Mouse (Mus musculus) liver, adult 2 months (tissue): ENCODE measurements around the gene D13Ertd608e. TPM values are rescaled to one million over a fixed set of nuclear protein-coding genes. Genes with fewer than 3 reads are reported as not detected.
A peak's percentile ranks its signal among the peaks of the same experiment; 100 is the strongest.
"Not testable (repeated sequence)": the region's sequence is repeated elsewhere in the genome, so short reads cannot be mapped to it uniquely, and the experiment has no call there.

Experiments used
- DNase-seq: peaks from one replicate; pipeline ENCODE4 v3.0.0-alpha.2; 2011; ENCODE audit warnings: low read depth, low spot score; ENCODE audit errors: extremely low read depth
- H3K27ac ChIP-seq: fragments of 200-500 bp; replicated peaks from 2 replicates; pipeline ENCODE4 v1.5.1; 2012; ENCODE audit warnings: low read depth, mild to moderate bottlenecking, control low read depth, inconsistent platforms, low read length; ENCODE audit not compliant: insufficient read depth
- H3K27me3 ChIP-seq: fragments of 200-500 bp; 2 replicates; pipeline ENCODE4 v1.6.1; 2012; ENCODE audit warnings: mild to moderate bottlenecking, moderate library complexity, low read length, inconsistent platforms; ENCODE audit not compliant: control insufficient read depth, insufficient read depth
- H3K36me3 ChIP-seq: fragments of 200-500 bp; 2 replicates; pipeline ENCODE4 v1.6.1; 2012; ENCODE audit warnings: low read length, inconsistent platforms; ENCODE audit not compliant: control insufficient read depth, insufficient read depth
- H3K4me1 ChIP-seq: fragments of 200-500 bp; 2 replicates; pipeline ENCODE4 v1.6.1; 2011; ENCODE audit warnings: low read length; ENCODE audit not compliant: control insufficient read depth, insufficient read depth
- H3K4me3 ChIP-seq: fragments of 200-500 bp; 2 replicates; pipeline ENCODE4 v1.5.1; 2011; ENCODE audit warnings: low read depth, mild to moderate bottlenecking, control low read depth, low read length, moderate library complexity; ENCODE audit not compliant: insufficient read depth
- H3K79me2 ChIP-seq: fragments of 200-500 bp; 2 replicates; pipeline ENCODE4 v1.6.1; 2012; ENCODE audit warnings: inconsistent platforms, mild to moderate bottlenecking, low read length, moderate library complexity; ENCODE audit not compliant: control insufficient read depth, insufficient read depth
- H3K9ac ChIP-seq: fragments of 200-500 bp; 2 replicates; pipeline ENCODE4 v1.6.1; 2012; ENCODE audit warnings: low read depth, mild to moderate bottlenecking, control low read depth, inconsistent platforms, low read length
- CTCF ChIP-seq: fragments of 200-500 bp; IDR thresholded peaks from 2 replicates; pipeline ENCODE4 v1.5.1; 2011; ENCODE audit warnings: low read depth, low read length, control low read depth
- POLR2A ChIP-seq: fragments of 200-500 bp; IDR thresholded peaks from 2 replicates; pipeline ENCODE4 v1.6.1; 2011; ENCODE audit warnings: low read length, control low read depth; ENCODE audit not compliant: insufficient read depth; ENCODE audit errors: extremely low read depth
- WGBS: fragments of 180-500 bp; shearing (Covaris S2); methylation state at CpG from one replicate; pipeline ENCODE4 v1.1.7; 2018; 5-methylcytosine and 5-hydroxymethylcytosine counted together
- polyA plus RNA-seq: library from polyadenylated mRNA; depleted of rRNA; stranded (reverse); fragments of >200 nt; gene quantifications from 2 replicates; pipeline ENCODE4 v1.2.3, GENCODE M21; 2012; rRNA removed
- total RNA-seq: library from RNA; depleted of rRNA; stranded (reverse); fragments of >200 nt; gene quantifications from 2 replicates; pipeline ENCODE4 v1.2.3, GENCODE M21; 2014; rRNA removed

Gene D13Ertd608e
- 0.40 TPM in 1 of 2 replicates, not detected in the other for total RNA-seq
- 0.40 TPM in 1 of 2 replicates, not detected in the other for polyA plus RNA-seq

DNA sequence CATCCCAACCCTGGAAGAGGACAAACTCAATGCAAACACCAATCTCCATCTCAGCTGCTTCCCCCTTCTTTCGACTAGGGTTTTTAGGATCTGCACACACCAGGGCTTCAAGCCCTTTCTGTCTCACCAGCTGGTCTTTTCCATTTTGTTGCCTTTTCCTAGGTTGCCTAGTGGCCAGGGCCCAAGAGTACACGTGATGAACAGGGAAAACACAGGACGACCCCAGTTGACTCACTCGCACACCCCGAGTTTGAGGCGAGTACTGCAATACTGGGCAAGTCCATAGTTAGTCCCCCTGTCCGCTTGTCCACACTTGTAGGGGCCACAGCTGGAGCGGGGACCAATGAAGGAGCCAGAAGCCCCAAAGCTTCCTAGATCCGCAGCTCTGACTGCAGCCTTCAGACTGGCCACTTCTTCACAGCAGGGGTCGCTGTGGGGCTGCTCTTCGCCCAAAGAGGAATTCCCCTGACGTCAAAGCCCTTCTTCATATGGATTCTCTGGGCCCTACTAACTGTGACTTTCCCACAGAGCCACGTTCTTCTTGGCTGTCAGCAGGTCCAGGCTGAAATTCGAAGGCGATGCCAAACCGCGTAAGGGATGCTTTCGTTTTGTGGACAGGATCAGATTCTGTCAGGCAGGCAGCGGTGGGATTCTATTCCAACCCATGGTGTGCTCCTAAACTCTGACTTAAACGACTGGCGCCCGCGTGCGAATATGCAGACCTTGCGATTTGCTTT lies at the start of gene D13Ertd608e:
D13Ertd608e (plus strand) TSS at position 687 of the 737 bp plus-strand sequence.
- H3K4me1 ChIP-seq, H3K79me2 ChIP-seq, H3K36me3 ChIP-seq, H3K27me3 ChIP-seq, DNase-seq, H3K4me3 ChIP-seq, H3K9ac ChIP-seq, H3K27ac ChIP-seq: not testable (repeated sequence)
- 13% methylated on average over 18 of the region's 25 CpGs for WGBS
- TF ChIP-seq CTCF, result peak; percentile 61

DNA sequence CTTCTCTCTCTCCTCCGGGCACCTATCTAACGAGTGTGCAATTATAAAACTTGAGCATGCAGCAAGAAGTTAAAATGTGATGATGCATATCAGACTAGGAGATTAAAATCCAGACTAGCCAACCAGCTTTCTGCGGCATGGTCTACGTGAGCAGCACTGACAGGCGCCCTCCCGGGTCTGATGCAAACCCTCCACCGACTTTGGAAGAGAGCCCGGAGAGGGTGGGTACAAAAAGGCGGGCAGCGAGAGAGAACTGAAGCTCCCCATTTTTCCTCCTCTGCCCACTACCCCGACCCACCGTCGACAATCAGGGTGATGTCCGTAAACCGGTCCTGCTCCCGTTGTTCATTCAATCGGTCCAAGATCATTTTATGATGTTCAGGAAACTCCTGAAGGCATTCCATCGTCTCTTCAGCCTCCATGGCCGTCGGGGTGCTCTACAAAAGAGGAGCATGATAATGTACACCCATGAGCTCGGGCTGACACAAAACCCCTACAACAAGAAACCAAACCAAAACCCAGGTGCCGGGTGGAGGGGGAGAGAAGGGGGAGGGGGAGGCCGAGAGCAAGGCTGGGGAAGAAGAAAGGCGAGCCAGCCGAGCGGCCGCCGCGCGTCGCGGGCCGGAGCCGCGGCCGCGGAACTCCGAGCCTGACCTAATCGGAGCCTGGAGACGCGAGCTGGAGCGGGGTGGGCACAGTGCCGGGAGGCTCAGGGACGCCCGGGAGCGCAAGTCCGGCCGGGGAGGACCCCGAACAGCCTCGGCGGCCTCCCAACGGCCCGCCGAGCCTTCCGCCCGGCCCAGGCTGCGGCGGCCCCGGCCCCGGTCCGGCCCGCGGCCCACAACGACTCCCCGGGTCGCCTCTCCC lies 45.7 kb upstream of the D13Ertd608e start:
- H3K27ac ChIP-seq, result peak overlapping the region; percentile 83
- 1% methylated on average over 62 of the region's 66 CpGs for WGBS
- TF ChIP-seq POLR2A, result no peak
- no peaks in the 10 kb centered on the region for H3K27me3 ChIP-seq
- H3K4me3 ChIP-seq, result peak overlapping the region; percentile 76
- peaks cover 18% of the 10 kb centered on the region for H3K36me3 ChIP-seq
- H3K4me1 ChIP-seq, result peaks cover 7% of the 10 kb centered on the region
- peak; percentile 26 for DNase-seq
- peak overlapping the region; percentile 88 for H3K9ac ChIP-seq
- H3K79me2 ChIP-seq, result no peaks in the 10 kb centered on the region

- no peak for TF ChIP-seq CTCF
- TF ChIP-seq POLR2A, result peak; percentile 85; the same call in 1 of the 2 replicates
- peak; percentile 81 for DNase-seq
- peaks cover 7% of the 10 kb centered on the region for H3K4me1 ChIP-seq
- peak within 1 kb of the TSS; percentile 88 for H3K4me3 ChIP-seq
- H3K27ac ChIP-seq, result peak within 1 kb of the TSS; percentile 93
- WGBS, result under 1% methylated on average over 79 of the region's 86 CpGs
- H3K9ac ChIP-seq, result peak within 1 kb of the TSS; percentile 96
- H3K79me2 ChIP-seq, result no peaks in the 10 kb centered on the region
- no peaks in the 10 kb centered on the region for H3K27me3 ChIP-seq
- peaks cover 10% of the 10 kb centered on the region for H3K36me3 ChIP-seq
Observed at GRCm38 (mm10) chr13:119790761-119791579, 44.8 kb upstream of the D13Ertd608e start, which contains the start of gene Zfp131. Zfp131 (minus strand) TSS chr13:119790889.

DNA sequence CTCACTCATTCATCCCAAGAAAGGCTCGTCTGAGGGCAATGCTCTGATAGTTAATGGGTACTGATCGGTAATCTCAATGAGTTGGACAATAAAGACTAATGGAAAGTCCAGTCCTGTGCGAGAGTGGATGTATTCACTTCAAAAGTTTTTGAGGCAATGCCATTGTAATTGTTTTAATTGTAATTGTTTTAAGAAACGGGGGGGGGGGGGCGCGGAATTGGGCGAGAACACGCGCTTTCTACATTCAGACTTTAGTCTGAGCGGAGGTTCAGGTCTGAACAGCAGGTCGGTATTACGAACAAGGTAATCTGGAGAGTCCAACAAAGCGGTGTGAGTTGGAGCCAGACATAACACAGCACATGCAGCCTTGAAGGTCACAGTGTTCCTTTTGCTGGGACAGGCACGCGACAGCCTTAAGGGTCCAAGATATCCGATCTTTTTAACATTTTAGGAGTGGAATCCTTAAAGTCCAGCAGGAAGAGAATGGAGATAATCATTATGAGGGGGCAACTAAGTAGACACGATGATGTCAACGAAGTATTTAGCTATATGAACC lies 44.1 kb upstream of the D13Ertd608e start:
- Histone ChIP-seq H3K9ac (peak overlapping the region; percentile 96), H3K27me3 (no peaks in the 10 kb centered on the region), H3K27ac (peak overlapping the region; percentile 87), H3K4me1 (peaks cover 7% of the 10 kb centered on the region), H3K4me3 (peak overlapping the region; percentile 88), H3K36me3 (peaks cover 7% of the 10 kb centered on the region), H3K79me2 (no peaks in the 10 kb centered on the region)
- TF ChIP-seq POLR2A, result no peak
- no peak for TF ChIP-seq CTCF
- peak; percentile 50 for DNase-seq
- 3% methylated on average over 18 of the region's 18 CpGs for WGBS

DNA sequence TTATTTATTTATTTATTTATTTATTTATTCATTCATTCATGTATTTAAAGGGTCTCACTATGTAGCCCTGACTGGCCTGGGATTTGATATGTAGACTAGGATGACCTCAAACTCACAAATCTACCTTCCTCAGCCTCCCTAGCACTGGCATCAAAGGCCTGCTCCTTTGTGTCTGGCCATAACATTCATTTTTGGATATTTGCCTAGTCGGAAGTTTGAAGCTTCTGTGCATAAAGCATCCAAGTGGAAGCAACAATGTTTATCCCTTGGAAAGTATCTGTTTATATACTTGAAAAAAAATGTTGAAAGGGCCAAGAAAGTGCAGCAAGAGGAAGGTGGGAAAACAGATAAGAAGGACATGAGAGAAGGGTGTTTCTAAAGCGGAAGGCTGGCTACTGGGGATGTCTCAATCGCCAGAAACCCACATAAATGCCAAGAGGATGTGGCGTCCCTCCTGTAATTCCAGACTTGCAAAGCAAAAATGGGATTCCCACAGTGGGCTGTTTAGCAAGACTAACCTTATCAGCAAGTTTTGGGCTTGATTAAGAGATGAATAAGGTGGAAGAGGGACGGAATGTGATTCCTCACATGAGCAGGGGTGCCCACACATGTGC lies 42.9 kb upstream of the D13Ertd608e start:
- Histone ChIP-seq H3K36me3 (peaks cover 4% of the 10 kb centered on the region), H3K27me3 (no peaks in the 10 kb centered on the region), H3K9ac (no peak overlapping the region), H3K4me3 (no peak overlapping the region), H3K4me1 (peaks cover 7% of the 10 kb centered on the region), H3K27ac (no peak overlapping the region), H3K79me2 (no peaks in the 10 kb centered on the region)
- no peak for TF ChIP-seq POLR2A
- TF ChIP-seq CTCF, result no peak
- 78% methylated on average over 5 of the region's 5 CpGs for WGBS
- no peak for DNase-seq
